Mouse (Mus musculus) adrenal gland, adult 10 weeks (tissue): ENCODE data around the gene Elovl3. TPM values are rescaled to one million over a fixed set of nuclear protein-coding genes. Genes with fewer than 3 reads are reported as not detected.

Experiments used
- polyA plus RNA-seq: library from polyadenylated mRNA; stranded (reverse); fragments of 350-450 nt; fragmentation: Illumina TruSeq; extraction: RNeasy Lipid Tissue Mini Kit (QIAGEN cat#74804); gene quantifications from one replicate; pipeline ENCODE4 v1.2.3, GENCODE M21; 2014; ENCODE audit warnings: low read depth, low replicate concordance

Elovl3 gene
- polyA plus RNA-seq: 15.9 TPM

DNA sequence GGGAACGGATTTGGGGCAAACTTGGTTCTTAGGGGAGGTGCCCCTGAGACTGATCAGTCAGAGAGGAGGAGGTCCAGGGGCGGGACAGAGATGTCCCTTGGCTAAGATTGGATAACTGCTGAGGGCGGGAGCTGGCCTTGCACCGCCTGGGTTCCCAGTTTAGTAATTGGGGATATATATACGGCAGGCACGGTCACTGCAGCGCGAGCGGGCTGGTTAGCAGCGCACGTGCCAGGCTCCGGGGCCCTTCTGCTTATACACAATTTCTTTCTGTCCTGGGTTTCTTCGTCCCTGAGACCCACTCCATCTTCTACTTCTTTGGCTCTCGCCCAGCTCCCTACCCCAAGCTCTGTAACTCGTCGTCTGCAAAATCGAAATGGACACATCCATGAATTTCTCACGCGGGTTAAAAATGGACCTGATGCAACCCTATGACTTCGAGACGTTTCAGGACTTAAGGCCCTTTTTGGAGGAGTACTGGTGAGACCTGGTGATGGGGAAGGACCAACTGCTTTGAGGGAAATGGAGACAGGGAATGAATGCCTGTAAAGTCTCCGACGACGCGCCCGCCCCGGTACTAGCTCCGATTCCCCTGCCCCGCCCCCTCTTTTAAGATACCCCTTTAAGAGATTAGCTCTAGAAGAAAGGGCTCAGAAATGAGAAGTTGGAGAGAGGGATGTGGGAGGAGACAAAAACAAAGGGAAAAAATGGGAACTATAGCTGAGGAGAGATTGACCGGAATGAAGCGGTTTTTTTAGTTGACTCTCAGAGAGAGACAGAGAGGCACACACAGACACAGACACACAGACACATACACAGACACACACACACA lies at the start of gene Elovl3:
Gene Elovl3, plus strand, starts transcription at position 204 of the 832 bp plus-strand sequence.

DNA sequence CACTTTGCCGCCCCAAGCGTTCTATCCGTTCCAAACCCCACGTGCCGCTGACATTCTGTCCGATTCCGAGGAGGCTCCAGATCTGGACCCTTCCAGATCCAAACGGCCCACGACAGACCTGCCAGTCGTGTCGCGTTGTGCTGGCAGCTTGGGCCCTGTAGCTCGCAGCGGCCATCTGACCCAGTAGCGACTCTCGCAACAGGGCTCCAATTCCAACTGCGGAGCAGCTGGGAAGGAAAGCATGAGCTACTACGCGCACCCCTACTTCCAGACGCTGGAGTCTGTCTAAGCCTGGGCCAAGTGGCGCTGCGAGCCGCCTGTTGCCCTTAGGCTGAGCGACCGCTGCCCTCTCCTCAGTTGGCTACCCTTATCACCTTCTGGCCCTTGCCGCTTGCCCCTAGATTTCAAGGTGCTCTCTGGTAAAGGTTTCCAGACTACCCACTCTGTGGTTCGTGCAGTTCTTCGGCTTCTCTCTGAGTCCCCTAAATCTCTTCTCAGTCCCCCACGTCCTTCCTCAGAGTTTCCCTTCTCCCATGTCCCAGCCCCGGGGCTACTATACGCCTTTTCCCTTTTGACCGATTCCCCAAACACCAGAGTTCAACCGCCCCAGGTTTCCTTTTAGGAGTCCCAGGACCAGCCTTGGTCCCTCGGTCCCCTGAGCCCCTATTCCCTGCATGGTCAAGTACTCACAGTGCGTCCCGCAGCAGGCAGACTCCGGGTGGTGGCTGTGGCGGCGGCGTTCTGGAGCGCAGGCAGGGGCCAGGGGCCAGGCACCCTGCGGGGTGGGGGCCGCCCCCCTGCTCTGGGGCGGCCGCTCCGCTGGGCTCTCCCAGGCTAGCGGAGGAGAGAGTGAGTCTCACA lies 16.0 kb downstream of the Elovl3 start, which contains the start of gene Pitx3:
Gene Pitx3, minus strand, starts transcription at position 816 of the 861 bp plus-strand sequence.

DNA sequence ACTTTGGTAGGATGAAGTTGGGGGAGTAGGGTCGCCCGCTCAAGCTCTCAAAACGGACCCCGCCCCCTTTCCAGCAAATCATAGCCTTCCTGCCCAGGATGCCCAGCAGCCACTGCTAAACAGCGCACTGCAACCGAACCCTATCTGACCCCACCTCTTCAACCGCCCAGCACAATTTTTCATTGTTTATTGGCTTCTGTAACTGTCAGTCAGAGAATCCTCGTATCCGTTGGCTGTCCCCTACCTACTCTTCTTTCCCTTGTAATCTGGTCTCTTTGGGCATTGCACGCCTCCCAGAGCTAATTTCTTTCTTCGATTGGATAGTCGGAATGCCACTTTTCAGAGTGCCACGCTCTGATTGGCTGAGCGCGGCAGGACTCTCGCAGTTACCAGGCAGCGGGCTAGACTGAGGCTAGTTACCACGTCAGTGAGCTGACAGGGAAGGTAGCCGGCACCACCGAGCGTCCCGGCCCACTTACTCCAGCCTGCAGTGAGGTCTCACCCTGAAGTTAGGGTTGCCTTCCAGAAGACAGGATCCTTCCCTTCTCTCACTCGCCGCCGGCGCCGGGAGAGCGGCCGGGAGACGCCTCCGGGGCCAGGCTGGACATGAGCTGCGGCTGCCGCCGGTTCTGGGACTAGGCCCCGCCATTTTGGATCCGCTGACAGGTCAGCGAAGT lies 20.6 kb downstream of the Elovl3 start, which contains the start of gene Gbf1:
Gene Gbf1, plus strand, starts transcription at position 383 of the 677 bp plus-strand sequence.

Other genes starting within 250 kb of the Elovl3 start
- 25.2 TPM for gene Armh3, start 133.4 kb upstream of the Elovl3 start, polyA plus RNA-seq
- 0.29 TPM for gene Hps6, start 128.4 kb upstream of the Elovl3 start, polyA plus RNA-seq
- 9.4 TPM for gene Pprc1, start 87.0 kb upstream of the Elovl3 start, polyA plus RNA-seq
- 15.9 TPM for gene Ldb1, start 86.7 kb upstream of the Elovl3 start, polyA plus RNA-seq
- gene Nolc1, start 56.0 kb upstream of the Elovl3 start, polyA plus RNA-seq: 16.6 TPM
- not detected for gene Pitx3, start 16.4 kb downstream of the Elovl3 start, polyA plus RNA-seq
- 32.4 TPM for gene Gbf1, start 20.6 kb downstream of the Elovl3 start, polyA plus RNA-seq
- gene Nfkb2, start 172.4 kb downstream of the Elovl3 start, polyA plus RNA-seq: 0.93 TPM
- not detected for gene Psd, start 195.3 kb downstream of the Elovl3 start, polyA plus RNA-seq
- gene Fbxl15, start 196.3 kb downstream of the Elovl3 start, polyA plus RNA-seq: not detected
- gene Cuedc2, start 206.8 kb downstream of the Elovl3 start, polyA plus RNA-seq: 7.5 TPM
- gene Mfsd13a, start 209.2 kb downstream of the Elovl3 start, polyA plus RNA-seq: 0.58 TPM
- 1.2 TPM for gene 2310034G01Rik, start 218.4 kb downstream of the Elovl3 start, polyA plus RNA-seq